Mouse (Mus musculus) limb, embryonic 11.5 days (tissue): ENCODE measurements around the gene Ddx20. TPM values are rescaled to one million over a fixed set of nuclear protein-coding genes. Genes with fewer than 3 reads are reported as not detected.
"Not testable (repeated sequence)": the region's sequence is repeated elsewhere in the genome, so short reads cannot be mapped to it uniquely, and the experiment has no call there.

Source experiments
- ATAC-seq: fragments of 200-750 bp; cut with Nextera tagmentation; 2 replicates; pipeline ENCODE4 v1.8.0; 2017; ENCODE audit warnings: low read depth; ENCODE audit not compliant: insufficient number of reproducible peaks, low FRiP score, low TSS enrichment
- DNase-seq: peaks from one replicate; pipeline ENCODE4 v3.0.0-alpha.2; 2015; ENCODE audit warnings: low spot score
- H3K27ac ChIP-seq: fragments of 300-500 bp; sonication (generic); replicated peaks from 2 replicates; pipeline ENCODE4 v1.5.1; 2014; ENCODE audit warnings: low read depth, mild to moderate bottlenecking, low read length
- H3K27me3 ChIP-seq: fragments of 300-500 bp; sonication (generic); 2 replicates; pipeline ENCODE4 v1.6.1; 2014; ENCODE audit warnings: mild to moderate bottlenecking, low read length, mixed read lengths; ENCODE audit not compliant: control insufficient read depth, insufficient read depth
- H3K36me3 ChIP-seq: fragments of 300-500 bp; sonication (generic); 2 replicates; pipeline ENCODE4 v1.6.1; 2014; ENCODE audit warnings: mild to moderate bottlenecking, low read length, moderate library complexity, mixed read lengths; ENCODE audit not compliant: control insufficient read depth, insufficient read depth
- H3K4me1 ChIP-seq: fragments of 300-500 bp; sonication (generic); 2 replicates; pipeline ENCODE4 v1.6.1; 2014; ENCODE audit warnings: low read length, mixed read lengths; ENCODE audit not compliant: control insufficient read depth, insufficient read depth
- H3K4me2 ChIP-seq: fragments of 300-500 bp; sonication (generic); 2 replicates; pipeline ENCODE4 v1.6.1; 2014; ENCODE audit warnings: low read depth, mild to moderate bottlenecking, moderate library complexity; ENCODE audit not compliant: severe bottlenecking
- H3K4me3 ChIP-seq: fragments of 300-500 bp; sonication (generic); 2 replicates; pipeline ENCODE4 v1.5.1; 2014; ENCODE audit warnings: low read depth, low read length
- H3K9ac ChIP-seq: fragments of 300-500 bp; sonication (generic); 2 replicates; pipeline ENCODE4 v1.6.1; 2014; ENCODE audit warnings: mild to moderate bottlenecking, low read length
- H3K9me3 ChIP-seq: fragments of 300-500 bp; sonication (generic); 2 replicates; pipeline ENCODE4 v1.6.1; 2016; ENCODE audit warnings: low read length; ENCODE audit not compliant: control insufficient read depth
- WGBS: fragments of 180-500 bp; shearing (Covaris S2); extraction: QIAGEN DNeasy Blood & Tissue Kit; methylation state at CpG from one replicate; pipeline ENCODE4 v1.1.7; 2014; 5-methylcytosine and 5-hydroxymethylcytosine counted together
- polyA plus RNA-seq: library from polyadenylated mRNA; unstranded; fragments of >200 nt; fragmentation: Nextera tagmentation; extraction: Ambion mirVana; gene quantifications from 2 replicates; pipeline ENCODE4 v1.2.1, GENCODE M21; 2014

The Ddx20 gene
- polyA plus RNA-seq, 1 experiment from 2014 or later: 48.3 TPM

DNA sequence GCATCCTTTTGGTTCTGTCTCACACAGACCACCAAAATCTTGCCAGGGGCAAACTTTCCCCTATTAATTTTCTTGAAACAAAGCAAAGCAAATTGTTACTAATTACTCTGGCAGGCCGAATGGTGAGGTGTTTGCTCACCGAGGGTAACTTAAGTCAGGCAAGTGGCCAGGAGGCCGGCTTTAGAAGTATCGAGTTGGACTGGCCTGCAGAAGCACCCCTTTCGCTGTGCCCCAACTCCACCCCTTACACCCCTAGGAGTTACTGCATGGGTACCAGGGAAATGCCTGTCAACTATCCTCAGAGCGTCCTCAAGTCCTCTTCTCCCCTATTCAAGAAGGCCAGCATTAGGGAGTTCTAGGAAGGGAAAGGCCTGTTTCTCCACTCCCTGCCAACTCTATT, 16.2 kb upstream of the Ddx20 start:
- H3K4me3 ChIP-seq: no peak overlapping the region
- ATAC-seq (no peak), DNase-seq (no peak)
- peaks cover 23% of the 10 kb centered on the region for H3K27me3 ChIP-seq
- no peak overlapping the region for H3K4me2 ChIP-seq
- 26% methylated on average over 6 of the region's 6 CpGs for WGBS
- no peak overlapping the region for H3K9ac ChIP-seq
- 0 out of 2 replicates have a peak, but pooled peaks cover 6% of the 10 kb centered on the region for H3K4me1 ChIP-seq
- no peak overlapping the region for H3K27ac ChIP-seq
- no peaks in the 10 kb centered on the region for H3K9me3 ChIP-seq
- no peaks in the 10 kb centered on the region for H3K36me3 ChIP-seq

DNA sequence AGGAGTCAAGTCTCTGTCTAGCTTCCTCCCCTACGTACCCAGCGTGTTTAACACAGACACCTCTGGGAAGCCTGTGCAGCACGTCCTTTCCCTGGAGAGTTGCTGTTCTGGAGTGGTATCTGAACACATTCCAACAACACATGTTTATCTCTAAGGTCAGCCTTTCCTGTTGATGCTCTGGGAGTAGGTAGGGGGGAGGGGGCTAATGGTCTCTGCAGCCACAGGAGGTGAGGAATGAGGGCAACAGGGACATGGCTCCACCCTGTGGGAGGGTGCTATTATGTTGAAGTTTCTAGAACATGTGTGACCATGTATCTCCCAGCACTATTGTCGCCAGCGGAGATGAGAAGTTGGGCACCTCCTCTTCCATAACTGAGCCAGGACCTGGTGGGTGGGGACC, 14.0 kb upstream of the Ddx20 start:
- no peaks in the 10 kb centered on the region for H3K9me3 ChIP-seq
- DNase-seq (no peak), ATAC-seq (no peak)
- H3K9ac ChIP-seq: no peak overlapping the region
- H3K4me2 ChIP-seq: no peak overlapping the region
- no peak overlapping the region for H3K4me3 ChIP-seq
- peaks cover 17% of the 10 kb centered on the region for H3K27me3 ChIP-seq
- H3K4me1 ChIP-seq: 0 out of 2 replicates have a peak, but pooled peaks cover 6% of the 10 kb centered on the region
- H3K27ac ChIP-seq: no peak overlapping the region
- 58% methylated on average over 5 of the region's 5 CpGs for WGBS
- no peaks in the 10 kb centered on the region for H3K36me3 ChIP-seq

DNA sequence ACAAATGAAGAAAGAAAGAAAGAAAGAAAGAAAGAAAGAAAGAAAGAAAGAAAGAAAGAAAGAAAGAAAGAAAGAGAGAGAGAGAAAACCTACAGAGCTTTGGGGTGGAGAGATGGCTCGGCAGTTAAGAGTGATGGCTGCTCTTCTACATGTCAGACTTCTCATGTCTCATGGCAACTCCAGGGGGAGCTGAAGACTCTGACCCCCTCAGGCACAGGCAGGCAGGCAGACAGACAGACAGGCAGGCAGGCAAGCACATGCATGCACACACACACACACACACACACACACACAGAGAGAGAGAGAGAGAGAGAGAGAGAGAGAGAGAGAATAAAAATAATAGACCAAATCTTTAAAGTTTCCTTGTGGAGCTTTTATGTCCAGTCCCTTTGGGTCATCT, 13.4 kb upstream of the Ddx20 start:
- WGBS: 57% methylated on average over 1 of the region's 1 CpGs
- not testable (repeated sequence) for H3K4me3 ChIP-seq, DNase-seq, H3K4me2 ChIP-seq, ATAC-seq, H3K9me3 ChIP-seq, H3K9ac ChIP-seq, H3K36me3 ChIP-seq, H3K4me1 ChIP-seq, H3K27ac ChIP-seq
- H3K27me3 ChIP-seq: peaks cover 12% of the 10 kb centered on the region

DNA sequence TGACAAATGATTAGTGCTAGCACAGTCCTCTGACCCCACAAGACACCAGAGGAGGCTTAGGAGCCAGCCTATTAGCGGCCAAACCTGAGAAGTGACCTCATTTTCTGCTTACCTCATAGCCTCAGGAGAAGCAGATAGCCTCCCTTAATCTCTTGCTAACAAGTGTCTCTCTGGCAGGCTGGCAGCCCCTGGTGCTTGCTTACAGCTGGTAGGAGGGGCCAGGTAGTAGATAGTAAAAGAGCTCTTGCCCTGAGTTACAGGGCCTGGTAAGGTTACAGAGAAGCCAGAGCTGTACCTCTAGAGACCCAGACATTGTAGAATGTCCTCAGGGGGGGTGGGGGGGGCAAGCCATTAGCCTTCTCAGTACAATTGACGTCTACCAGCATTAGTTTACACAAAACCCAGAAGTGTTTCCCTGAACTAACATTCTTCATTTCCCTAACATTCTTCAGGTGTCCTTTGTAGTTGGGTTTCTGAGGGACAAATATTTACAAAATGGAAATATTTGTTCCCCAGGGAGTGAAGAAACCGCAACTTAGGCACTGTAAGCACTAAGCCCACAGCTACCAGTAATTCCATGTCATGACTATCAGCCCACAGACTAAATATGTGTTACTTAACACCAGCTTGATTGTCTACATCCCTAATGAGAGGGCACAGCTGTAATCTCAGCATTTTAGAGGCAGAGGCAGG, 12.0 kb upstream of the Ddx20 start:
- Histone ChIP-seq H3K4me3 (no peak overlapping the region), H3K36me3 (no peaks in the 10 kb centered on the region), H3K27ac (no peak overlapping the region), H3K9me3 (no peaks in the 10 kb centered on the region), H3K9ac (no peak overlapping the region), H3K4me2 (no peak overlapping the region), H3K4me1 (no peaks in the 10 kb centered on the region), H3K27me3 (peaks cover 7% of the 10 kb centered on the region; the same call in 1 of the 2 replicates)
- ATAC-seq: no peak
- no peak for DNase-seq
- WGBS: 41% methylated on average over 3 of the region's 3 CpGs

DNA sequence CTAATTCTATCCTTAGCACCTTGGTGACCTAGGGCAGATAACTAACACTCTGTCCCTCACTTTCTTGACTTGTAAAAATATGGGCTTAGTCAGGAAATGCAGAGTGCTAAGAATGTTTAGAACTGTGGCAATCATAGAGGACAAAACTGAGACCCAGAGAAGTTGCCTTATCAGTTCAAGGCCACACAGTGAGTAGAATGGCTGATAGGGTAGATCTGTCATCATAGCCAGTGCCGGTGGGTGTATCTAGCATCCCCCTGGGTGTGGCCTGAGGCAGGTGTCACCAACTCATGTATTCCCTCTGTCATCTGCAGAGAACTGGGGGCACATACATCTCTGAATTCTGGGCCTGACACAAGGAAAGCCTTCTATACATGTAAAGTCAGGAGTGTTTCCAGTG, 10.9 kb upstream of the Ddx20 start:
- Histone ChIP-seq H3K27me3 (peaks cover 8% of the 10 kb centered on the region; the same call in 1 of the 2 replicates), H3K9me3 (no peaks in the 10 kb centered on the region), H3K4me3 (no peak overlapping the region), H3K4me2 (no peak overlapping the region), H3K4me1 (no peaks in the 10 kb centered on the region), H3K9ac (no peak overlapping the region), H3K36me3 (no peaks in the 10 kb centered on the region), H3K27ac (no peak overlapping the region)
- ATAC-seq (no peak), DNase-seq (no peak)
- 86% methylated on average over 1 of the region's 1 CpGs for WGBS

DNA sequence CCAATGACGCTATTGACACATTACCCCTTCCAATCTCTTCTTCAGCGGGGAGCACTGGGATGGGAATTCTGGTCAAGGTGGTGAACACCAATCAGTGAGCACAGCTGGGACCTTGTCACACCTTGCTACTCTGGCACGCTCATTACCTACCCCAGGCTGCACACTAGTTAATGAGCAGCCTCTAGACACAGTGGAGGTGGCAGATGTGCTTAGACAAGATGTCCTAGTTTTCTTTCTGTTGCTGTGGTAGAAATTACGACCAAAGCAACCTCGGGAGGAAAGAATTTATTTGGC, 9.7 kb upstream of the Ddx20 start:
- peaks cover 8% of the 10 kb centered on the region; the same call in 1 of the 2 replicates for H3K27me3 ChIP-seq
- H3K4me3 ChIP-seq: no peak overlapping the region
- no peaks in the 10 kb centered on the region for H3K4me1 ChIP-seq
- WGBS: 71% methylated on average over 5 of the region's 5 CpGs
- H3K9ac ChIP-seq: no peak overlapping the region
- no peaks in the 10 kb centered on the region for H3K9me3 ChIP-seq
- H3K4me2 ChIP-seq: no peak overlapping the region
- ATAC-seq: no peak
- H3K36me3 ChIP-seq: no peaks in the 10 kb centered on the region
- no peak overlapping the region for H3K27ac ChIP-seq
- no peak for DNase-seq

DNA sequence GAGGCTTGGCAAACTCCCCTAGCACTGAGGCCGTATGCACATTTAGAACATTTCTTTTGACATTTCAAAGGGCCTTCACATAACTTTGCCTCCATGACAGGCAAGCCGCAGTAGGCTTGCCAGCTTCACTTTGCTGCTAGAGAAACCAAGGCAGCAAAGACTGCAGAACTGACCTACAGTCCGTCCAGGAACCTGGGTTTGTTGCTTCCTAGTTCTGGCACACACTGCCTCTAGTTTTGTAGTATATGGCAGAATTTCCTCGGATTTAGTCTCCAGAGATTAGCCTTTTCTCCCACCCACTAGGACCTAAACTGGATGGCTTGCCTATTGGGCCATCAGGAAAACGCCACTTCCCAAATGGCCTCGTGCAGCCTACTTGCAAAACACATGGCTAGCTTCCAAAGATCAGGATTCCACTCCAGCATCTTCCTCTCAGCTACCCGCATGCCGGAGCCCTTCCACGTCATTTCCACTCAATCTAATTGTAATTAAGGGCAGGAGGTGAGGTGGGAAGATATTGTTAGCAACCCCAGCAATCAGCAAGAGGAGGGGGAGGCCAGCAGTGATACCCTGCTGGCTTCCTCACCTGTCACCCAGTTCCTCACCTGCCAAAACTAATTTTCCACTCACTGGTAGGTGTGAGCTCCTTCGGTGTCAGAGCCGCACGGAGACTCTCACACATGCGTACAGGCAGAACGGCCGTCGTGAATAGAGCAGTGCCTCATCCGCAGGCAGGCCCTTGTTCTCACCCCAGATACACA, 9.2 kb upstream of the Ddx20 start:
- Histone ChIP-seq H3K9me3 (no peaks in the 10 kb centered on the region), H3K4me2 (no peak overlapping the region), H3K27me3 (peaks cover 8% of the 10 kb centered on the region; the same call in 1 of the 2 replicates), H3K27ac (no peak overlapping the region), H3K4me1 (no peaks in the 10 kb centered on the region), H3K4me3 (no peak overlapping the region), H3K9ac (no peak overlapping the region), H3K36me3 (no peaks in the 10 kb centered on the region)
- no peak for DNase-seq
- 69% methylated on average over 17 of the region's 17 CpGs for WGBS
- ATAC-seq: no peak

DNA sequence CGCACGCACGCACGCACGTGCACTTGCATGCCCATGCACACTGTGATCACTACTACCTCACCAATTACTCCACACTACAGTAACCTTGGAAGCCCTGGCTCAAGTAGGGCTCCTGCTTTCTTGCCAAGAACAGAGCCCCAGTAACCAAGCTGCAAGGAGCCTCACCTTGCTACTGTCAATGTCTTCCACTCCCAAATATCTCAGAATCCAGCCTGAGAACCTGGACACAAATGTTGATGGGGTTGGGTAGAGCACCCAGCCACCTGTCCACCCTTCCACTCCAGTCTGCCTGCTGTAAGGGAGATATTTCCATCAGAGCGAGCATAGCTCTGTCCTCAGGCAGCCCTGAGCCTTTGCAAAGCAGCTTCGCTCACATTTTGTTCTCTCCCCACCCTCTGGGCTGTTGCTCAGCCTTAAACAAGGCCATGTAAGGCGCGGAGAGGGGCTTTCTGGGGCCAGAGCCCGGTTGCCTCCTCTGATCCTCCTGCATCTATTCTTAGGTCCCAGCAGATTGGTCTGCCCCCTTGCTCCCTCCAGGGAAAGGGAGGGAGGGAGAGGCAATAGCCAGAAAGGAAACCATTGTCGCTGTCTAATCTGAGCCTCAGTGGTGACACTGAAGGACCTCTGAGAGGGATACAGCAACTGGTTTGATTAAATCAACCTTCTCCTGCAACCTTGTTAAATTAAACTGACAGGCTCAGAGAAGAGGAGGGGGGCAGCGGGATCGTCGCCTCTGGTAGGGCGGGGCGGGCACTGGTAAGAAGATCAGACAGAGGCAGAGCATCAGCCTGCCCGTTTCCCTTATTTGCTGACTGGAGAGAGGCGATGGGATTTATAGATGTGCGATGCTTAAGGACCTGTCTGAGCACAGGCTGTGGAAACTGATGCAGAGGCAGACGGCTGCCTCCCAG, 8.4 kb upstream of the Ddx20 start:
- Histone ChIP-seq H3K27me3 (peaks cover 8% of the 10 kb centered on the region; the same call in 1 of the 2 replicates), H3K4me3 (no peak overlapping the region), H3K9me3 (no peaks in the 10 kb centered on the region), H3K4me2 (peak overlapping the region; percentile 1; the same call in 1 of the 2 replicates), H3K9ac (no peak overlapping the region), H3K36me3 (no peaks in the 10 kb centered on the region), H3K27ac (no peak overlapping the region), H3K4me1 (no peaks in the 10 kb centered on the region)
- DNase-seq (no peak), ATAC-seq (no peak)
- WGBS: 34% methylated on average over 20 of the region's 20 CpGs
